Mouse (Mus musculus) midbrain, postnatal 0 days (tissue): ENCODE measurements at regions not wholly inside any gene's neighbourhood (a gene's known extent, or its start where the extent isn't known, plus 50 kb on each side); places are given as distances from the start of the nearest gene placed in this dataset.

Experiments used
- ATAC-seq: fragments of 200-750 bp; cut with Nextera tagmentation; 2 replicates; pipeline ENCODE4 v1.8.0; 2017; ENCODE audit warnings: moderate number of reproducible peaks, mild to moderate bottlenecking, moderate TSS enrichment, moderate library complexity; ENCODE audit not compliant: low FRiP score
- DNase-seq: peaks from one replicate; pipeline ENCODE4 v3.0.0-alpha.2; 2015; ENCODE audit warnings: low spot score
- H3K27ac ChIP-seq: fragments of 300-500 bp; sonication (generic); 2 replicates; pipeline ENCODE4 v1.5.1; 2014; ENCODE audit warnings: low read depth, mild to moderate bottlenecking, low read length, mixed read lengths
- H3K27me3 ChIP-seq: fragments of 300-500 bp; sonication (generic); 2 replicates; pipeline ENCODE4 v1.6.1; 2014; ENCODE audit warnings: low read length, control low read depth, mixed read lengths; ENCODE audit not compliant: insufficient read depth
- H3K36me3 ChIP-seq: fragments of 300-500 bp; sonication (generic); 2 replicates; pipeline ENCODE4 v1.6.1; 2014; ENCODE audit warnings: low read length, control low read depth, mixed read lengths; ENCODE audit not compliant: insufficient read depth
- H3K4me1 ChIP-seq: fragments of 300-500 bp; sonication (generic); 2 replicates; pipeline ENCODE4 v1.6.1; 2014; ENCODE audit warnings: mild to moderate bottlenecking, control low read depth, antibody characterized with exemption, low read length, mixed read lengths; ENCODE audit not compliant: insufficient read depth
- H3K4me2 ChIP-seq: fragments of 300-500 bp; sonication (generic); 2 replicates; pipeline ENCODE4 v1.6.1; 2014; ENCODE audit warnings: low read depth, mild to moderate bottlenecking, low read length, mixed read lengths; ENCODE audit not compliant: poor library complexity, severe bottlenecking
- H3K4me3 ChIP-seq: fragments of 300-500 bp; sonication (generic); 2 replicates; pipeline ENCODE4 v1.5.1; 2014; ENCODE audit warnings: low read depth, mild to moderate bottlenecking, low read length, moderate library complexity
- H3K9ac ChIP-seq: fragments of 300-500 bp; sonication (generic); replicated peaks from 2 replicates; pipeline ENCODE4 v1.6.1; 2014; ENCODE audit warnings: mild to moderate bottlenecking, low read length, moderate library complexity, mixed read lengths; ENCODE audit not compliant: poor library complexity, severe bottlenecking
- H3K9me3 ChIP-seq: fragments of 300-500 bp; sonication (generic); 2 replicates; pipeline ENCODE4 v1.6.1; 2016; ENCODE audit warnings: low read length, control low read depth
- CTCF ChIP-seq: IDR thresholded peaks from 2 replicates; pipeline ENCODE4 v1.5.1; 2016; ENCODE audit warnings: antibody characterized with exemption, mild to moderate bottlenecking
- WGBS: fragments of 180-500 bp; shearing (Covaris S2); extraction: QIAGEN DNeasy Blood & Tissue Kit; methylation state at CpG from one replicate; pipeline ENCODE4 v1.1.7; 2014; 5-methylcytosine and 5-hydroxymethylcytosine counted together

- no peak overlapping the region for H3K27ac ChIP-seq
- no peak for TF ChIP-seq CTCF
- ATAC-seq (no peak), DNase-seq (no peak)
- no peaks in the 10 kb centered on the region for H3K4me1 ChIP-seq
- H3K4me3 ChIP-seq: no peak overlapping the region
- H3K27me3 ChIP-seq: no peaks in the 10 kb centered on the region
- H3K9ac ChIP-seq: no peak overlapping the region
- H3K9me3 ChIP-seq: no peaks in the 10 kb centered on the region
- H3K36me3 ChIP-seq: no peaks in the 10 kb centered on the region
- no peak overlapping the region for H3K4me2 ChIP-seq
- WGBS: 87% methylated on average over 7 of the region's 7 CpGs
Measured at GRCm38 (mm10) chr3:149170191-149170590, 179.8 kb upstream of the Adgrl2 start.

DNA sequence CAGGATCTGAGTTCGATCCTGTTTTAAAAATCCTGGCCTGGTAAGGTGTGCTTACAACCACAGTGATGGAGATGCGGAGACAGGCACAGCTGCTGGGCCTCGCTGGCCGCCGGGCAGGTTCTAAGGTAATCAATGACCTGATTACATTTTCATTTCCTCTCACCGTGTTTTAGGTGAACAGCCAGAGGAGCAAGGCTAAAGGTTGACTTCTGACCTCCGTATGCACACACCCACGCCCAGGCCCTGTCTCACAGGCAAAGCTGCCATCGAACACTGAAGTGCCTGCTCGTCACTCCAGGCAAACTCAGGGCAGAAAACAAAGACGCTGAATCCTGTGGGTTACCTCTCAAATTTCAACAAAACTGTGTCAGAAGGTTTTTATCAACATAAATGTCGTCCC is 179.1 kb upstream of the Adgrl2 start:
- H3K4me3 ChIP-seq: no peak overlapping the region
- no peaks in the 10 kb centered on the region for H3K9me3 ChIP-seq
- H3K9ac ChIP-seq: no peak overlapping the region
- no peak overlapping the region for H3K27ac ChIP-seq
- no peak overlapping the region for H3K4me2 ChIP-seq
- TF ChIP-seq CTCF: no peak
- DNase-seq (no peak), ATAC-seq (no peak)
- H3K4me1 ChIP-seq: no peaks in the 10 kb centered on the region
- WGBS: 77% methylated on average over 12 of the region's 12 CpGs
- H3K36me3 ChIP-seq: no peaks in the 10 kb centered on the region
- H3K27me3 ChIP-seq: no peaks in the 10 kb centered on the region

DNA sequence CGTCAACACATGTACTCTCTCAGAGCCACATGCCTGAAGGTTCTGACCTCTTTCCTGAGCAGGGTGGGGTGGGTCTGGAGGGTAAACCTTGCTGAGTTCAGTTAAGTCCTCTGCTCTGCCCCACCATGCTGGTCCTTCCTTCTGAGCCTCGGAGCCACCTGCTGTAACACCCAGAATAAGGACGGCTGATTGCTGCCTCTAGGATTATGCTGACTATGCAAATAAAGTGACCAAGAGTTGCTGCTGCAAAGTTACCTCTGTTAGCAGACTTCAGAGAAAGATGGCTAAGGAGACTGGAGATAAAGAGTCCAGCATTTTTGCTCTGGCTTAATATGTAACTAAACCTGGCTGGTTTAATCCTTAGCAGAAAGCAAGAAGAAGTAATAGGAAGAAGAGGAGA is 177.6 kb upstream of the Adgrl2 start:
- no peak for TF ChIP-seq CTCF
- no peaks in the 10 kb centered on the region for H3K27me3 ChIP-seq
- H3K4me3 ChIP-seq: no peak overlapping the region
- no peak for DNase-seq
- H3K4me1 ChIP-seq: no peaks in the 10 kb centered on the region
- H3K9ac ChIP-seq: no peak overlapping the region
- H3K9me3 ChIP-seq: no peaks in the 10 kb centered on the region
- WGBS: 57% methylated on average over 3 of the region's 3 CpGs
- H3K27ac ChIP-seq: no peak overlapping the region
- H3K36me3 ChIP-seq: no peaks in the 10 kb centered on the region
- ATAC-seq: no peak
- no peak overlapping the region for H3K4me2 ChIP-seq

DNA sequence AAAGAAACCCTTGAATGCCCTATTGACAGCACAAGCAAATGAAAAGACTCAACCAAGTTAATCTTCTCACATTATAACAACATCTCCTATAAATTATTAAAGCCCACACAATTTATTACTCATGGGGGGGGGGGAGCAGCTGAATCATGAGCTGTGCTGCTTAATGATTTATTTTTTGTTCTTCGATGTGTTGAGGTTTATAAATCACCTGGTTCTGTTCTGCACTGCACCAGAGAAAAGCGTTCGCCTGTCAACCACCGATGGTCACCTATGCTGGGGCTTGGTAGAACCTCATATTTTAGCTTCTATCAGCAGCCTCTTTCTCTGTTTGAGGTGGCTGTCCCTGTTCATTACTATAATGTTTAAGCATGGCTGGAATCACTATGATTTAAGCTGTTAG is 174.4 kb upstream of the Adgrl2 start:
- H3K9ac ChIP-seq: no peak overlapping the region
- no peak overlapping the region for H3K27ac ChIP-seq
- H3K27me3 ChIP-seq: no peaks in the 10 kb centered on the region
- no peak overlapping the region for H3K4me3 ChIP-seq
- WGBS: 83% methylated on average over 4 of the region's 4 CpGs
- no peak for ATAC-seq
- H3K9me3 ChIP-seq: no peaks in the 10 kb centered on the region
- H3K4me2 ChIP-seq: no peak overlapping the region
- H3K36me3 ChIP-seq: no peaks in the 10 kb centered on the region
- H3K4me1 ChIP-seq: no peaks in the 10 kb centered on the region
- TF ChIP-seq CTCF: no peak
- DNase-seq: no peak

DNA sequence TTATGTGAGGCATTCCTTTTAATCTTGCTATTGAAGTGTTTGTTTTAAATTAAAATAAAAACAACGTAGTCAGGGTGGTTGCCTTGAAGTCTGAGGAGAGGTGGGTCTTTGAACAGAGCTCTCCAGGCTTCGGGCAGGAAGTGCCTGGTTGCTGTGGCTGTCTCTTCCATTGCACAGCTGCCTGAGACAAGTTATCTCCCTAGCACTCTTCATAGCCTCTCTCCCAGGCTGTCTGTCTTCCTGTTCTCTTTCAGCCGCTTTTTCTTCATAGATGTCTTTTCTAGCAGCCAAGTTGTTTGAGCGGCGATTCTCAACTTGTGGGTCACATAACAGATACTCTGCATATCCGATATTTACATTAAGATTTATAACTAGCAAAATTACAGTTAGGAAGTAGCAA is 173.2 kb upstream of the Adgrl2 start:
- DNase-seq: no peak
- no peak for TF ChIP-seq CTCF
- H3K27ac ChIP-seq: no peak overlapping the region
- no peak overlapping the region for H3K4me3 ChIP-seq
- no peak for ATAC-seq
- H3K27me3 ChIP-seq: no peaks in the 10 kb centered on the region
- no peak overlapping the region for H3K4me2 ChIP-seq
- no peaks in the 10 kb centered on the region for H3K4me1 ChIP-seq
- WGBS: 85% methylated on average over 6 of the region's 6 CpGs
- no peaks in the 10 kb centered on the region for H3K36me3 ChIP-seq
- H3K9ac ChIP-seq: no peak overlapping the region
- H3K9me3 ChIP-seq: no peaks in the 10 kb centered on the region

DNA sequence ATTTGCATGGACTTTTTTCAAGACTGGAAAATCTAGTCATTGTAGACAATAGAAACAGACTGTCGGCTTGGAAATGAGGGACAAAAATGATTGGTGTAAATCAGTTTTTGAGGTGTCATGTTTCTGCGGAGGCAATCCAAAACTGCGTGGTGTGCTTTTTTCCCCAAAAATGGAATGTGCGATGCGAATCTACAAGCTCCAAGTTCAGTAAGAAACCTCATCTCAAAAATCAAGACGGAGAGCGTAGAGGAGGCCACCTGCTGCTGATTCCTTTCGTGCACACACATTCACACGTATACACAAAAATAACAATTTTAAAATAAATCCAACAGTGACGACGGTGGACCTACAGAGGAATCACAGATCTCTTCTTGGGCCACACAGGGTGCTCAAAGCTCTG is 170.5 kb upstream of the Adgrl2 start:
- WGBS: 94% methylated on average over 11 of the region's 11 CpGs
- H3K4me1 ChIP-seq: no peaks in the 10 kb centered on the region
- H3K9ac ChIP-seq: no peak overlapping the region
- no peaks in the 10 kb centered on the region for H3K36me3 ChIP-seq
- TF ChIP-seq CTCF: no peak
- H3K9me3 ChIP-seq: no peaks in the 10 kb centered on the region
- no peak overlapping the region for H3K27ac ChIP-seq
- no peak overlapping the region for H3K4me2 ChIP-seq
- H3K27me3 ChIP-seq: no peaks in the 10 kb centered on the region
- H3K4me3 ChIP-seq: no peak overlapping the region
- DNase-seq: no peak
- no peak for ATAC-seq

DNA sequence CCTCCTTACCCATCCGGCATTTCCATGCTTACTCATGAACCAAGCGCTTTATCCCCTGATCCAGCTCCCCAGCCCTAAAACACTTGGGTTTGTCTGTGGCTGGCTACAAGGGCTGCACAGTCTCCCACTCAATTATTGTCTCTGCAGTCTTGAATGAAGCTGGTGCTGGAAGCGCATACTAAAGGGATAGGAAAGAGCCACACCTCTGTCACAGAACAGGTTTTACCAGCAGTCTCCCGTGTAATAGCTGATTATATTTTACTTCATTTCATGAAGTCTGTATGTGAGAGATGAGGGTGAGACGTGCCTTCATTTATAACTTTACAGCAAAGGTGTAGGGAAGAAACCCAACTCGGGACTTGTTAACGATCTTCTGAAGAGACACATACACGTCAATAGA is 167.0 kb upstream of the Adgrl2 start:
- no peak overlapping the region for H3K4me2 ChIP-seq
- no peaks in the 10 kb centered on the region for H3K27me3 ChIP-seq
- DNase-seq: no peak
- no peak overlapping the region for H3K9ac ChIP-seq
- no peak overlapping the region for H3K27ac ChIP-seq
- 93% methylated on average over 8 of the region's 8 CpGs for WGBS
- no peaks in the 10 kb centered on the region for H3K4me1 ChIP-seq
- no peak overlapping the region for H3K4me3 ChIP-seq
- ATAC-seq: no peak
- no peak for TF ChIP-seq CTCF
- no peaks in the 10 kb centered on the region for H3K36me3 ChIP-seq
- no peaks in the 10 kb centered on the region for H3K9me3 ChIP-seq
